Mouse (Mus musculus) myocyte (in vitro differentiated cells): ENCODE results near the gene Rsph14.

Experiments used
- CEBPB ChIP-seq: IDR thresholded peaks from 2 replicates; pipeline ENCODE4 v1.6.1; 2011; ENCODE audit warnings: mild to moderate bottlenecking, moderate library complexity; ENCODE audit not compliant: poor library complexity, insufficient read depth, severe bottlenecking
- MAX ChIP-seq: IDR thresholded peaks from one replicate; pipeline ENCODE4 v1.6.1; 2011; ENCODE audit warnings: low read depth, mild to moderate bottlenecking, control low read depth
- POLR2A ChIP-seq: IDR thresholded peaks from one replicate; pipeline ENCODE4 v1.6.1; 2011; ENCODE audit warnings: low read depth, mild to moderate bottlenecking, control low read depth, moderate library complexity; ENCODE audit not compliant: insufficient read length
- POLR2AphosphoS2 ChIP-seq: IDR thresholded peaks from one replicate; pipeline ENCODE4 v1.6.1; 2011; ENCODE audit warnings: low read depth, control low read depth; ENCODE audit not compliant: insufficient read length
- SRF ChIP-seq: IDR thresholded peaks from one replicate; pipeline ENCODE4 v1.6.1; 2011; ENCODE audit warnings: low read depth; ENCODE audit not compliant: control insufficient read depth, insufficient read length
- TCF12 ChIP-seq: IDR thresholded peaks from one replicate; pipeline ENCODE4 v1.6.1; 2011; ENCODE audit warnings: mild to moderate bottlenecking, control low read depth; ENCODE audit not compliant: poor library complexity, insufficient read depth, severe bottlenecking

GRCm38 (mm10) chr10:74966850-74967451, 65.4 kb downstream of the Rsph14 start, which contains the start of gene Gnaz:
- no peak for TF ChIP-seq MAX
- TF ChIP-seq POLR2A: no peak
- TF ChIP-seq POLR2AphosphoS2: no peak
- no peak for TF ChIP-seq TCF12
- TF ChIP-seq CEBPB: no peak
- TF ChIP-seq SRF: no peak
